Mouse (Mus musculus) stomach, postnatal 0 days (tissue): ENCODE data around the gene Tgm5.

Source experiments
- CTCF ChIP-seq: IDR thresholded peaks from 2 replicates; pipeline ENCODE4 v1.5.1; 2016; ENCODE audit warnings: antibody characterized with exemption, low read depth, mild to moderate bottlenecking, moderate library complexity
- EP300 ChIP-seq: optimal IDR thresholded peaks from 2 replicates; pipeline ENCODE3; 2016; ENCODE audit warnings: antibody characterized with exemption

DNA sequence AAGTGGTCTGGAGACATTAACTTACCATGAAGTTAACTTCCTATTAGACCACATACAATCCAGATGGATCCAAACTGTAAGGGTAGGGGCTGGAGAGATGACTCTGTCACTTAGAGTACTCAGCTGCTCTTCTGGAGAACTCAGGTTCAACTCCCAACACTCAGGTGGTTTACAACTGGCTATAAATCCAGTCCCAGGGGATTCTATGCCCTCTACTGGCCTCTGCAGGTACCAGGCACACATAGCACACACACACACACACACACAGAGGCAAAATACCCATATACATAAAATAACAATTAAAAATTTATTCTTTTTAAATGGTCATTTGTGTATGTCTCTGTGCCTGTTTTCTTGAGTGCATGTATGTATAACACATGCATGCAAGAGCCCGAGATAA lies 46.3 kb downstream of the Tgm5 start:
- TF ChIP-seq CTCF (peak; percentile 26; the same call in 1 of the 2 replicates), EP300 (no peak)
